Mouse (Mus musculus) retina, adult 2 months (tissue): ENCODE results near the gene Cab39l.

Experiments used
- DNase-seq: peaks from one replicate; pipeline ENCODE4 v3.0.0-alpha.2; 2012; ENCODE audit warnings: low read depth, low spot score

Gene Cab39l

DNA sequence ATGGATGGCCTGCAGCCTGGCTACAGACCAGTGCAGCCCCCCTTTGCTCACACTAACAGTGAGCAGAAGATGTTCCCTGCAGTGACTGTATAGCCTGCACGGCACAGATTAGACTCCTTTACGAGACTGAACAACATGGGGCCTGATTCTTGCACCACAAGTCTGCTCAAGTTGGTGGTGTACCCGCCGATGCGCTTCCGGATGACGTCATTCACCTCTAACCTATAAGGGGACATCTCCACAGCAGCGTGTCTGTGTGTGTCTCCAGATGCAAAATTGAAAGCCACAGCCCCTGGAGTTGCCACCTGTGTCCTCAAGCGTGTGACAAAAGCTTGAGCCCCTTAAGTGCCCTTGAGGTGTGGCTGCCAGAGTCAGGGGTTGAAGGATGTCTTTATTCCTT, 189.3 kb downstream of the Cab39l start:
- DNase-seq: no peak

GRCm38 (mm10) chr14:59632067-59632466, 191.3 kb downstream of the Cab39l start:
- no peak for DNase-seq

DNA sequence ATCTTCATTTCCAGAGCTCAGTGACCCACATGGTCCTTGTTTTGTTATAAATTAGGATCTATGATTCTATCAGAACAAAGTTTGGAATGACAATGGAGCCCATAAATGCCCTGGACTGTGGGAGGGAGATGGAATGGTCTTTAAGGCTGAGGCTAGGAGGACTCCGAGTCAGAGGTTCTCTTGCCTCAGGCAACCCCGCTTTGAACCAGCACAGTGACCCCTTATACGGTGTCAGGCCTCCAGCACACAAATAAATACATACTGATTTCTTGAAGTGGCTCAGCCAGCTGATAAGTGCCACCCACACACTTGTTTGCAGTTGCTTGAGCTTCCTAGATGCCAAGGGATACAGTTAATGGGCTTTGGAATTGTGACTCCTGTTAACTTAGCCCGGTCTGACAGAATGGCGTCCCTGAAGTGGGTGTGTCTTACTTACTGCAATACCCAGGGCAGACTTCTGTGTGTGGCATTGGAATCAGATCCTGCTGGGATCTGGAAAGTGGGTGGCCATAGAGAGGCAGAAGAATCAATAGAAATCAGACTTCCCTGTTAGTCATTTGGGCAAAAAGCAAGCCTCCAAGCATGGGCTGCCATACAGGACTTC, 192.6 kb downstream of the Cab39l start:
- no peak for DNase-seq

GRCm38 (mm10) chr14:59633988-59634387, 193.2 kb downstream of the Cab39l start:
- no peak for DNase-seq
